Mouse (Mus musculus) spleen, adult 2 months (tissue): Measurements from ENCODE around the gene Fmn2.

ENCODE experiments used
- CTCF ChIP-seq: fragments of 200-500 bp; IDR thresholded peaks from 2 replicates; pipeline ENCODE4 v1.5.1; 2011; ENCODE audit warnings: mild to moderate bottlenecking, inconsistent platforms; ENCODE audit not compliant: insufficient read depth, insufficient read length, insufficient replicate concordance; ENCODE audit errors: extremely low read depth
- POLR2A ChIP-seq: fragments of 200-500 bp; IDR thresholded peaks from 2 replicates; pipeline ENCODE4 v1.6.1; 2011; ENCODE audit warnings: low read depth, low read length, inconsistent platforms

DNA sequence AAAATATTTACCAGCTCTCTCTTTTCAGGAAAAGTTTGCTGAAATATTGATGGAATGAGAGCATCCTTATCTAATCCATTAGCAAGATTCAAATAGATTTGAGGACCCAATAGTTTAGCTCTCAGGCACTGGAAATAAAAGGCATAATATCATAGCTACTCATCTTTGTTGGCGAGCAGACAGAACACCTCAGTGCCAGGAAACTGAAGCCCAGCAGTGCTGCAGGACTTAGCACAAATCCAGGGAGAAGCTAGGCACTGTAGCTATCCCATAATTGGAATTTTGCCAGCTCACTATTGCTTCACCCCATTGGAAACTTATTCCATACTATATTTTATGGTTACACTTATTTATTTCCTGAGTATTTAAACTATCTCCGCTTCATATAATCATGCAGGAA is 46.5 kb upstream of the Fmn2 start:
- TF ChIP-seq CTCF (no peak), POLR2A (no peak)
